Mouse (Mus musculus): ENCODE measurements at regions not wholly inside any gene's neighbourhood (a gene's known extent, or its start where the extent isn't known, plus 50 kb on each side); places are given as distances from the start of the nearest gene placed in this dataset.

DNA sequence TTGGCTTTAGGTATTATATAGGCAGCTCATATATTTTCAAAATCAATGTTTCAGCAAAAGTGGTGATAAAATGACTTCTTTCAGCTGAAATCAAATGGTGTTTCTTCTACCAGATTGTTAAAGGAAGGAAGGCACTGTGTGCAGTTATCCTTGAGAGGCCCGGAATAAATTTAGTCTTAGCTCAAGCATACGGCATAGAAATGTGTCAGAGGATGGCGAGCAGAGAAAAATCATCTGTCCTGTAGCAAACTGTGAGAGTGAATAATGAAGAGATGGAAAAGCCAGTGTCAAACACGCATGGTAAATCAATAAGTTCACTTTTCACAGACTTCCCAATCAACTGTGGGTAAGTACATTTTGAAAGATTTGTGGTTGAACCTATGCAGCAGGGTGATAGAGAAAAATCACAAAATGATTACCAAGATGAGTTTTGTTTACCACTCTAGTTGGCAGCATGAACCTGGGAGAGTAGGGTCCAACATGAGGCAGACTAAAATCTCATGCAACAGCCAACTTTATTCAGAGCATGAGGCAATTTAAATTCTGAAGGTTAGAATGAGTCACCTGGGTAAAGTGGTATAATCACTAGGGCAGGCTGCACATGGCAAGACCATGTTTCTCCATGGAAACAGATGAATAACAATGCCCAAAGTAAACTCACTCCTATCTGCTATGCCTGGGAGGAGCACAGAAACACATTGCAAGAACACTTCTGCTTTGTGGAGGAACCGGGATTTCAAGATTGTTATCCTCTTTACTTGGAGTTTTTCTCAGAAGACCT, 55.7 kb downstream of the AI429214 start:
- WGBS: 91% methylated on average over 5 of the region's 5 CpGs
- H3K36me3 ChIP-seq (ENCODE audit: control insufficient read depth, insufficient read depth, low read length): no peaks in the 10 kb centered on the region

GRCm38 (mm10) chr8:37049969-37050683, 56.7 kb downstream of the AI429214 start:
- no peaks in the 10 kb centered on the region for H3K27me3 ChIP-seq (replicated peaks; ENCODE audit: control insufficient read depth, insufficient read depth, low read length)
- no peak for DNase-seq
- no peaks in the 10 kb centered on the region for H3K36me3 ChIP-seq (ENCODE audit: control insufficient read depth, insufficient read depth, low read length)
- WGBS: 88% methylated on average over 6 of the region's 6 CpGs
- no peaks in the 10 kb centered on the region for H3K4me1 ChIP-seq (ENCODE audit: control insufficient read depth, insufficient read depth, low read length)
- no peak overlapping the region for H3K27ac ChIP-seq (ENCODE audit: insufficient read depth, low read depth, low read length)
- no peak overlapping the region for H3K4me3 ChIP-seq (ENCODE audit: insufficient read depth, low read depth, low read length)
- TF ChIP-seq POLR2A (IDR thresholded peaks at IDR 0.05; ENCODE audit: low read depth, low read length): no peak
- no peak for TF ChIP-seq CTCF (conservative IDR thresholded peaks at IDR 0.05; ENCODE audit: insufficient read depth, insufficient read length, low read depth, low read length)

More for the DNA sequence above, 55.7 kb downstream of the AI429214 start:
- H3K4me3 ChIP-seq (ENCODE audit: insufficient read depth, low read depth, low read length): no peak overlapping the region
- no peak overlapping the region for H3K27ac ChIP-seq (ENCODE audit: insufficient read depth, low read depth, low read length)
- no peaks in the 10 kb centered on the region for H3K4me1 ChIP-seq (ENCODE audit: control insufficient read depth, insufficient read depth, low read length)
- no peaks in the 10 kb centered on the region for H3K27me3 ChIP-seq (replicated peaks; ENCODE audit: control insufficient read depth, insufficient read depth, low read length)
- DNase-seq: no peak
- TF ChIP-seq CTCF (conservative IDR thresholded peaks at IDR 0.05; ENCODE audit: insufficient read depth, insufficient read length, low read depth, low read length) (no peak), POLR2A (IDR thresholded peaks at IDR 0.05; ENCODE audit: low read depth, low read length) (no peak)

DNA sequence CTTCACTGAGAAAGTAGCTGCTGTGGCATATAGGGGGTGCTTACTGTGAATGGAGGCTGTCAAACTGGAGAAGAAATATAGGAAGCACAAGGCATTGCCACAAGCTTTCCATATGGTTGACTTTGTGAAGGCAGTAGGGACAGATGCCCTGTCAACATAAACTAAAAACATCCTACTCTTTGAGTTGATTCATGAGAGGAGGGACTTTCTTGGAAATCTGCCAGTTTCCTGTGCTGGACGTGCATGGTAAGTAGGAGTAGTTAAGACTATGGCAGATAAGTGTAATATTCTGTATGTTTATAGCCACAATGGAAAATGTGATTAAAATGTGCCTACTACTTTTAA, 57.3 kb downstream of the AI429214 start:
- 26% methylated on average over 1 of the region's 1 CpGs for WGBS
- H3K4me1 ChIP-seq (ENCODE audit: control insufficient read depth, insufficient read depth, low read length): no peaks in the 10 kb centered on the region
- H3K36me3 ChIP-seq (ENCODE audit: control insufficient read depth, insufficient read depth, low read length): no peaks in the 10 kb centered on the region

GRCm38 (mm10) chr8:37056376-37056775, 63.0 kb downstream of the AI429214 start:
- Histone ChIP-seq H3K27me3 (replicated peaks; ENCODE audit: control insufficient read depth, insufficient read depth, low read length) (no peaks in the 10 kb centered on the region), H3K4me3 (ENCODE audit: insufficient read depth, low read depth, low read length) (no peak overlapping the region), H3K27ac (ENCODE audit: insufficient read depth, low read depth, low read length) (no peak overlapping the region), H3K4me1 (ENCODE audit: control insufficient read depth, insufficient read depth, low read length) (no peaks in the 10 kb centered on the region), H3K36me3 (ENCODE audit: control insufficient read depth, insufficient read depth, low read length) (no peaks in the 10 kb centered on the region)
- WGBS: 77% methylated on average over 3 of the region's 3 CpGs
- TF ChIP-seq CTCF (conservative IDR thresholded peaks at IDR 0.05; ENCODE audit: insufficient read depth, insufficient read length, low read depth, low read length) (no peak), POLR2A (IDR thresholded peaks at IDR 0.05; ENCODE audit: low read depth, low read length) (no peak)
- DNase-seq: no peak

More for the DNA sequence above, 57.3 kb downstream of the AI429214 start:
- no peak overlapping the region for H3K27ac ChIP-seq (ENCODE audit: insufficient read depth, low read depth, low read length)
- no peak overlapping the region for H3K4me3 ChIP-seq (ENCODE audit: insufficient read depth, low read depth, low read length)
- TF ChIP-seq POLR2A (IDR thresholded peaks at IDR 0.05; ENCODE audit: low read depth, low read length): no peak
- no peak for TF ChIP-seq CTCF (conservative IDR thresholded peaks at IDR 0.05; ENCODE audit: insufficient read depth, insufficient read length, low read depth, low read length)
- DNase-seq: no peak
- no peaks in the 10 kb centered on the region for H3K27me3 ChIP-seq (replicated peaks; ENCODE audit: control insufficient read depth, insufficient read depth, low read length)

- DNase-seq: no peak
- H3K4me3 ChIP-seq (ENCODE audit: insufficient read depth, low read depth, low read length): no peak overlapping the region
Observed at GRCm38 (mm10) chr8:37058390-37058789, 65.0 kb downstream of the AI429214 start.

GRCm38 (mm10) chr8:37062012-37062944, 68.9 kb downstream of the AI429214 start:
- Histone ChIP-seq H3K4me1 (ENCODE audit: control insufficient read depth, insufficient read depth, low read length) (no peaks in the 10 kb centered on the region), H3K27me3 (replicated peaks; ENCODE audit: control insufficient read depth, insufficient read depth, low read length) (no peaks in the 10 kb centered on the region), H3K4me3 (ENCODE audit: insufficient read depth, low read depth, low read length) (no peak overlapping the region), H3K36me3 (ENCODE audit: control insufficient read depth, insufficient read depth, low read length) (no peaks in the 10 kb centered on the region), H3K27ac (ENCODE audit: insufficient read depth, low read depth, low read length) (no peak overlapping the region)
- peak; percentile 59 for DNase-seq
- WGBS: 35% methylated on average over 13 of the region's 13 CpGs
- TF ChIP-seq POLR2A (IDR thresholded peaks at IDR 0.05; ENCODE audit: low read depth, low read length) (no peak), CTCF (conservative IDR thresholded peaks at IDR 0.05; ENCODE audit: insufficient read depth, insufficient read length, low read depth, low read length) (peak; percentile 94)

More at GRCm38 (mm10) chr8:37058390-37058789, 65.0 kb downstream of the AI429214 start:
- no peak overlapping the region for H3K27ac ChIP-seq (ENCODE audit: insufficient read depth, low read depth, low read length)
- whole genome bisulfite sequencing: 79% methylated on average over 6 of the region's 6 CpGs
- no peaks in the 10 kb centered on the region for H3K27me3 ChIP-seq (replicated peaks; ENCODE audit: control insufficient read depth, insufficient read depth, low read length)
- no peaks in the 10 kb centered on the region for H3K36me3 ChIP-seq (ENCODE audit: control insufficient read depth, insufficient read depth, low read length)
- TF ChIP-seq CTCF (conservative IDR thresholded peaks at IDR 0.05; ENCODE audit: insufficient read depth, insufficient read length, low read depth, low read length): no peak
- TF ChIP-seq POLR2A (IDR thresholded peaks at IDR 0.05; ENCODE audit: low read depth, low read length): no peak
- no peaks in the 10 kb centered on the region for H3K4me1 ChIP-seq (ENCODE audit: control insufficient read depth, insufficient read depth, low read length)
